Mouse (Mus musculus) layer of hippocampus, adult 2 months (tissue): ENCODE data around the gene Ap3m1. TPM values are rescaled to one million over a fixed set of nuclear protein-coding genes. Genes with fewer than 3 reads are reported as not detected.

Source experiments
- DNase-seq, 2 experiments: peaks; one replicate each; pipeline ENCODE4 v3.0.0; 2022; ENCODE audit warnings: low spot score in 2 of 2
- H3K27ac ChIP-seq: fragments of 200-600 bp; 2 replicates; pipeline ENCODE4 v1.8.1; 2022
- H3K4me3 ChIP-seq: fragments of 200-600 bp; 2 replicates; pipeline ENCODE4 v1.8.1; 2022; ENCODE audit warnings: mild to moderate bottlenecking
- CTCF ChIP-seq: fragments of 200-600 bp; conservative IDR thresholded peaks from 2 replicates; pipeline ENCODE4 v1.8.1; 2022; ENCODE audit warnings: antibody characterized with exemption, mild to moderate bottlenecking, moderate library complexity
- total RNA-seq, 2 experiments: library from RNA; stranded (reverse); gene quantifications; 2 replicates each; pipeline ENCODE4 v1.2.3; 2021

Ap3m1 gene
- total RNA-seq, 2 experiments from 2014 or later, result 67.0 to 70.9 TPM

DNA sequence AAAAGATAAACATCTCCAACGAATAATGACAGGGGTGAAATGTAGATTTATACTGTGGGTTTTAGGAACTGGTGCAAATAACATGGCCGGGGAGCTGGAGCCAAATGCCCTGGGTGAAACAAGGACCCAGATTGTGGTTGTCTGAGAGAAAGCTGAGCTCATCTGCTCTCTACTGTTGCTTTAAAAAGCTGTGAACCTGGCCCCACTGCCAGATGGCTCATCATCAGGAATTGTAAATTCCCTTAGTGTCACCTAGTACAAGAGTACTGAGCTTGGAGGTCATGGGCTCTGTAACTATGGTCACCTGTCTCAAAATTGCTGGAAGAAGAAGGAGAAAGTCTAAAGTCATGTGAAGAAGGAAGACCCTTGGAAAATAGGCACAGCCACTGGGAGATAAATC, 6.7 kb upstream of the Ap3m1 start:
- H3K27ac ChIP-seq, result no peak overlapping the region
- no peak overlapping the region for H3K4me3 ChIP-seq
- DNase-seq, result no peak
- TF ChIP-seq CTCF, result no peak

DNA sequence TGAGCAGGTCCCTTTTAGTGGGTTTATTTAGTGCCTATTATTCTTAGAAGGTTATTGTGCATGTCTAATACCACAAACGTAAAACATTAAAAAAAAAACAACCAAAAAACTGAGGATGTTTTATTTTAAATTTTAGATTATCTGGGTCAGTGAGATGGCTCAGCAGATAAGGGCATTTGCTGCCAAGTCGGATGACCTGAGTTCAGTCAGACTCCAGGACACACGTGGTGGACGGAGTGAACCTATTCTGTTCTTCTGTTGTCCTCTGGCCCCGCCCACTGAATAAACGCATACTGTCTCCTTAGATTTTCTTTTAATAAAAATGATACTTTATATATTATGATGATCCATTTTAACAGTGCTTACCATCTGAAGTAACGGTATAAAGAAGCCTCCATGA, 1.3 kb upstream of the Ap3m1 start:
- no peak for DNase-seq
- no peak overlapping the region for H3K27ac ChIP-seq
- peak overlapping the region; percentile 100 for H3K4me3 ChIP-seq
- no peak for TF ChIP-seq CTCF

DNA sequence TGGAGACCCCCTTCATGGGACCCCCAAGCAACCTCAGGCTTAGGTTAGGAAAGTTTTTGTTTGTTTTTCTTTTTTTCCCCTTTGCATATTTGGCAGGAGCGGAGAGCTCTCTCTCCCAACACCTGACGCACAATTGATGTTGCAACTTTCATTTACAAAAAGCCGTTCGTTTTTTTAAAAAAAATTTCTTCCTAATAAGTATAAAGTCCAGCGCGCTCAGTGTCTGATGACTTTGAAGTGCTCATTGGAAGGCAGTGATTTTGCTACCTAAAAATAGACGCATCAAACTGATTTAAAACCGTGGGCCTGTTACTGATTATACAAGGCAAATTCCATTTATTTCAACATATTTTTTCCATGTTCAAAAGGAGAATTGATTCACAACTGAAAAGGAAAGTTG, 843 bp upstream of the Ap3m1 start:
- H3K4me3 ChIP-seq, result peak overlapping the region; percentile 100
- TF ChIP-seq CTCF, result no peak
- H3K27ac ChIP-seq, result peak overlapping the region; percentile 98
- DNase-seq, result no peak

DNA sequence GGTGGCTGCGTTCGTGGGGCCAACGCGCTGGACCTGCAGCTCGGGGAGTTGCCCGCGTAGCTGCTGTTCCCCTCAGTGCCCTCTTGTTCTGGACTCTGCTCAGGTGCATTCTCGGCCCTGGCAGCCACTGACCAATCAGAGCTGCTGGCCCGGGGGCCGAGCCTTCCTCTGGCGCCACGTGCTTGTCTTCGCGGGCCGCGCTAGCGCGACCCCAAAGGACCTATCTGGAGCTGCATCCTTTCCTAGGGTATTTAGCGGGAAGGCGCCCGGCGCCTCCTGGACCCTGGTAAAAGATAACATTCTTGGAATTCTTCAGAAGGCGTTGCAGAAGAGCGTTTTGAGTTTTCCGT, 448 bp upstream of the Ap3m1 start:
- peak; percentile 61 for TF ChIP-seq CTCF

DNA sequence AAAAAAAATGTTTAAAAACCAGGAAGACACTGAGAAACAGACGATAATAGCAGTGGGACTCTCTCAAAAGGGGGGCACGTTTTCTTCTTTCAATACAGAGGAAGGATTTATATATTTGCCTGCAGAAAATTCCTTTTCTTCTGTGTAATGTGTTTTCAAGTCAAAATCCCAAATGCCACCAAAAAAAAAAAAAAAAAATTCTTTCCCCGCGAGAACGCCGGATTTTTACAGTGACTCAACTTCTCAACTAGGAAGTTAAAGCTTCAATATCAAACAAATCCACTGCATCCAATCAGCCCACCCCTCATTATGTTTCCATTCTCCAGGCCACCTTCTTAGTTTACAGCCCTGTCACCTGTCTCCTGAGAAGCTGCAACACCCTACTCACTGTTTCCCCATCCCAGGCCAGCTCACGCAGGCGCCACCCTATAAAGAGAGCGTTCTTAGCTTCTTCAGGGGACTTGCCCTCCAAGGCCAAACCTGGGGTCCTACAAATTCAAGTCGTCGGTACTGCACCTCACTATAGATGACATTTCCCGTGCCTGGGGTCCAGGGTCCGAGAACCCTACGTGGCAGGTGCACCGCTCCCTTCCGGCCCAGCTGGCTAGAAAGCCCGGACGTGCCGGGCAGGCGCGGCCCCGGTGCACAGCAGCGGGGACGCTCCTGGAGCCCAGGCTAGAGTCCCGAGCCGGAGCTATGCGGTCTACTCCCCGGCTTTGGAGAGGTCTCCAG, 762 bp downstream of the Ap3m1 start:
- TF ChIP-seq CTCF, result no peak
- peak in 1 of 2 experiments; percentile 20 for DNase-seq
- Histone ChIP-seq H3K4me3 (peak overlapping the region; percentile 100), H3K27ac (peak overlapping the region; percentile 98)

More for the DNA sequence above, 448 bp upstream of the Ap3m1 start:
- H3K27ac ChIP-seq, result peak overlapping the region; percentile 98
- peak overlapping the region; percentile 100 for H3K4me3 ChIP-seq
- peak in 1 of 2 experiments; percentile 38 for DNase-seq

DNA sequence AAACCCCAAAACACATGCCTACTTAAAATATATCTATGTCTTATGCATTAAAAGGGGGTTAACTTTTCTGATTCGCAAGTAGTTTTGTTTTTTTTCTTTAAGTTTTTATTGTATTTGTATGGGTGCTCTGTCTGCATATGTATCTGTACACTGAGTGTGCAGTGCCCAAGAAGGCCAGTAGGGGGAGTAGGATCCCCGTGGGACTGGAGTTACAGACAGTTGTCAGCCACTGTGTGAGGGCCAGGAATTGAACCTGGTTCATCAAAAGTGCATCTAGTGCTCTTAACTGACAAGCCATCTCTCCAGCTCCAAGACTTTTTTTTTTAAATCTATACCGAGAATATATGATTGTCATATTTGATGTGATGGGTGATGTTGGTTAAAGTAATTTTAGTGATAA, 1.6 kb downstream of the Ap3m1 start:
- DNase-seq, result no peak
- peak; percentile 71 for TF ChIP-seq CTCF
- Histone ChIP-seq H3K27ac (no peak overlapping the region), H3K4me3 (peak overlapping the region; percentile 100; the same call in 1 of the 2 replicates)

DNA sequence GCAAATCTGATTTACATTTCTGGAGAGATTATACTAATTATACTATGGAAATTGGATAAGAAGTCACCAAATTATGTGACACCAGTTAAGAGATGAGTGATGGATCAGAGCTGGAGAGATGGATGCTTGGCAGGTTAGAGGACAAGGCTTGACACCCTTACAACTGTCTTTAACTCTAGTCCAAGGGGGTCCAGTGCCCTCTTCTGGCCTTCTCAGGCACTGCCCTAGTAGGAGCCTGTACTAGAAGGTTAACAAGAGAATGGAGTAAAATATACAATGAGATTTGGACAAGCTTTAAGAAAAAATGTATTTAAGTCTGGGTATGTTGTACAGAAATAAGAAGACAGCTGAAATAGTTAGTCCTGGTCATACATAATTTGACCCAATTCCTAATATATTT, 3.4 kb downstream of the Ap3m1 start:
- peak; percentile 80 for TF ChIP-seq CTCF
- DNase-seq, result no peak
- no peak overlapping the region for H3K4me3 ChIP-seq
- no peak overlapping the region for H3K27ac ChIP-seq

DNA sequence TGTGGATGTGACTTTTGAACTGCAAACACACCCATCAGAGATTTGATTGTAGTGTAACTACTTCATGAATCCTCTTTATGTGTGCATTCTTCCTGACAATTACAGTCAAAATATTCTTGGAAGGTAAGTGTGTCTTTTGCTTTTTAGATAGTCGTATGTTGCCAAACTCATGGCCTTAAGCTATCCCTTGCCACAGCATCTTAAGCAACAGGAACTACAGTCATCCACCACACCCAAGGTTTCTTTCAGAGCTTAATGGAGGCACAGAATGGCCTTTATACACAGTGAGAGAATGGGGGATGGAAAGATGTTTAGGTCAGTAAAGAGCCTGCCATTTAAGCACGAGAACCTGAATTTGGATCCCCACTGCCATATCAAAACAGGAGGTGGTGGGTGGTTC, 4.5 kb downstream of the Ap3m1 start:
- H3K27ac ChIP-seq, result no peak overlapping the region
- no peak for TF ChIP-seq CTCF
- no peak for DNase-seq
- no peak overlapping the region for H3K4me3 ChIP-seq

DNA sequence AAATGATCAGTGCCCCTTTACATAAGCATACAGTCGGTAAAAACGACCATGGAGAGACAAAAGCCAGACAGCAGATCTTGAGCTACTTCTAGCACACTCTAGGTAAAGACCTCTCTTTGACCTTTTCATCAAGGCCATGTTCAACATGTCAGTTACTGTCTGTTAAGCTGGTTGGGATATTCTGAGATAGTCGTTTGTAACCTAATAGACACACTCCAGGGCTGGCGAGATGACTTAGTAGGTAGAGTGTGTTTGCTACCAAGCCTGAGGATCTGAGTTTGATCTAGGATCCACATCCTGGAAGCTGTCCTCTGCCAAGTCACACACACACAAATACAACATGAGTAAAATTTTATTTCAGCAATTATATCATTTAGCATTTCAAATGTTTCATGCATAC, 12.7 kb downstream of the Ap3m1 start:
- DNase-seq, result no peak
- H3K4me3 ChIP-seq, result no peak overlapping the region
- H3K27ac ChIP-seq, result peak overlapping the region; percentile 32; the same call in 1 of the 2 replicates
- TF ChIP-seq CTCF, result no peak

DNA sequence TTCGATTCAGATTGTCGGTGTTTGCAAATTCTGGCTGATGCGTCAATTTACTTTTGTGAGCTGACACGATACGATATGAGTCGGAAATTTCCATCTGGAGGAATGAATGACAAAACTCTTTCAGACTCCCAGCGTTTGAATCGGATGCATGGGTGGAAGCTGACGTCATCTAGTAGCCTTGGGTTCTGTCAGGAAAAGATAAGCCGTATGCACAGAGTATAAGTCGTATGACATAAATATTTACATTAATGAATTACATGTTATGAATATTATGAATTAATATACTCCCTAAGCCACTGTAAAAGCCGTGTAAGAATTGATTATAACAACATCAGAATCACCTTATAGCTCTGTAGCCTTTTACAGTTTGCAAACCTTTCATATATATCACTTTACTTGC, 13.2 kb downstream of the Ap3m1 start:
- H3K4me3 ChIP-seq, result no peak overlapping the region
- no peak for DNase-seq
- H3K27ac ChIP-seq, result peak overlapping the region; percentile 32; the same call in 1 of the 2 replicates
- TF ChIP-seq CTCF, result no peak

DNA sequence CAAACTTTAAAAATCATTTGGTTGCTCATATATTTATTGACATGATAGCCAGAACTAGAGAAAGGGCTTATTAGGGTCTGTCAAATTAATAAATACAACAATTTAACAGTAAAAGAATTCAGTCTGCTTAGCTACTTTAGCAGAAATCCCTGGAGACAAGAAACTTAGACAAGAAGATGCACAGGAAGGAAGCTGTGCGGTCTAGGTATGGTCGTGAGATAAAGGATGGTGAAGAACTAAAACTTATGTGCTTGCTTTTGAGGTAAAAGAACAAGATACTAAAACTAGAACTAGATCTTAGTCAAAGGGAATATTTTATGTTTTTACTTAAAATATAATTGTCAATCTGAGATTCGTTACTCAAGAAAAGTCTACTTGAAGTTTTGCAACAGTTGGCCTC, 17.5 kb downstream of the Ap3m1 start:
- DNase-seq, result no peak
- Histone ChIP-seq H3K27ac (peak overlapping the region; percentile 81; the same call in 1 of the 2 replicates), H3K4me3 (no peak overlapping the region)
- TF ChIP-seq CTCF, result no peak

DNA sequence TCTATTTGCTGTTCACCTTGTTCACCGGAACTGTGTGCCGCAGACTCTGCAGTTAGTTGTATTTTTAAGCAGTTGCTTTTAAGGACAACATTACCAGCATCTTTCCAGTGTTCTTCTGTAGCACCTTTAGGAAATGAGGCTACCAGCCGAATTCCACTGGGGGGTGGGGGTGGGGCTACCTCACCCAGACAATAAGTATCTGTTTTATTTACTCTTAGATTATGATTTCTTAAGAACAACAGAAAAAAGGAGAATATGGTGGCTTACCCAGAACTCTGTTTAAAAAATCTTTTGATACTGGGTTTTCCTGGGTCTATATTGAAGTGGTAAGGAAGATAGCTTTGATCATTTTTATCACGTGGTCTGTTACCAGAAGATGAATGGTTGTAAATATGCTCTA, 18.0 kb downstream of the Ap3m1 start:
- no peak for TF ChIP-seq CTCF
- no peak overlapping the region for H3K4me3 ChIP-seq
- peak overlapping the region; percentile 81 for H3K27ac ChIP-seq
- DNase-seq, result no peak

DNA sequence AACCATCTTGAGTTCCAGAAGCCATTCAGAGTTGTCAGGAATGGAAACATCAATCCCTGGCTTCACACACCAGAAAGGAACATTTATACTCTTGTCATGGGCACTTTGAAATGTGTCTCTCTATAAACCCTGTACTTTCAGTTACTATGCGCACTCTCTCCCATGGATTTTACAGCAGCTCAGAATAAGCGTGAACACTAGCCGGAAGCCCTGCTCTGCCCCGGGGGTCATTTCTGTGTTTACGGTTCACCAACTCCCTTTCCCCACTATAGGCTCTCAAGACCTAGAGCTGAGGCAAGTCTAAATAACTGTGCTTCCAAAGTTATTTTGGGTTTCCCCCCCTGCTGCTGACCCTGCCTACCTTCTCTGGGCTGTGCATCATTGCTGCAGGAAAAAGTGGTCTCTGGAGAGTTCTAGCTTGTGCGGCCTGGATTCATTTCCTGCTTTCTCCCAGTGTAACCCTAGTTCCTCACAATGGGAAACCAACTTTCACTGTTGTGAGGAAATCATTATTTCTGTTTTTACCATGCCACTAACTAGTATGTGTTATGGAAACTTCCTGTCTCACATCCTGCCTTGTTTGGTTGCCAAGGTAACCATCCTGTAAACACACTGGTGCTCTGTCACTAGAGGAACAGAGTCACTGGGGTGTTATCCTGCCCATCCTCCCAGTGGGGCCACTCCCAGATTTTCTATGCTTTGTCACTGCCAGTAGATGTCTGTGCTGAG, 20.4 kb downstream of the Ap3m1 start:
- no peak for TF ChIP-seq CTCF
- Histone ChIP-seq H3K4me3 (no peak overlapping the region), H3K27ac (peak overlapping the region; percentile 81)
- DNase-seq, result peak; percentile 40 to 59
